Mouse (Mus musculus): ENCODE measurements at regions not wholly inside any gene's neighbourhood (a gene's known extent, or its start where the extent isn't known, plus 50 kb on each side); places are given as distances from the start of the nearest gene placed in this dataset.

- TF ChIP-seq GATA1 (IDR thresholded peaks at IDR 0.05; ENCODE audit: borderline replicate concordance, low read length) (no peak), FLI1 (IDR thresholded peaks at IDR 0.05; ENCODE audit: low read length) (no peak)
Measured at GRCm38 (mm10) chr13:6751599-6751998, 103.0 kb upstream of the Pfkp start.
